Mouse (Mus musculus): Measurements from ENCODE around the gene Tspan32.
A peak's percentile ranks its signal among the peaks of the same experiment; 100 is the strongest.

The Tspan32 gene

GRCm38 (mm10) chr7:143008370-143008926, 3.6 kb downstream of the Tspan32 start:
- DNase-seq = no peak

- no peak for DNase-seq
These were observed 4.3 kb downstream of the Tspan32 start for GRCm38 (mm10) chr7:143008996-143009665.

GRCm38 (mm10) chr7:143009996-143010395, 5.2 kb downstream of the Tspan32 start:
- no peak for DNase-seq

GRCm38 (mm10) chr7:143011226-143011625, 6.4 kb downstream of the Tspan32 start:
- no peak for DNase-seq

GRCm38 (mm10) chr7:143012230-143012875, 7.5 kb downstream of the Tspan32 start:
- DNase-seq = no peak

- peak; percentile 60 for DNase-seq
These were observed 8.8 kb downstream of the Tspan32 start for GRCm38 (mm10) chr7:143013420-143014178.

GRCm38 (mm10) chr7:143014862-143015659, 10.2 kb downstream of the Tspan32 start:
- DNase-seq = no peak

- peak; percentile 23 for DNase-seq
These were observed 11.0 kb downstream of the Tspan32 start for GRCm38 (mm10) chr7:143015755-143016423.

GRCm38 (mm10) chr7:143016424-143017142, 11.7 kb downstream of the Tspan32 start:
- DNase-seq = no peak

- no peak for DNase-seq
These were observed 12.3 kb downstream of the Tspan32 start for GRCm38 (mm10) chr7:143017181-143017580.

GRCm38 (mm10) chr7:143020040-143020439, 15.2 kb downstream of the Tspan32 start:
- no peak for DNase-seq

- DNase-seq = no peak
These were observed 15.9 kb downstream of the Tspan32 start for GRCm38 (mm10) chr7:143020764-143021163.

- DNase-seq = no peak
These were observed 16.7 kb downstream of the Tspan32 start for GRCm38 (mm10) chr7:143021356-143022164.

GRCm38 (mm10) chr7:143023499-143023898, 18.7 kb downstream of the Tspan32 start:
- no peak for DNase-seq

- DNase-seq = no peak
These were observed 19.4 kb downstream of the Tspan32 start for GRCm38 (mm10) chr7:143024293-143024692.

- no peak for DNase-seq
These were observed 20.6 kb downstream of the Tspan32 start for GRCm38 (mm10) chr7:143025496-143025895.

GRCm38 (mm10) chr7:143027196-143027595, 22.4 kb downstream of the Tspan32 start:
- no peak for DNase-seq

GRCm38 (mm10) chr7:143031816-143032215, 27.0 kb downstream of the Tspan32 start:
- no peak for DNase-seq

- no peak for DNase-seq
These were observed 28.7 kb downstream of the Tspan32 start for GRCm38 (mm10) chr7:143033581-143033980.

- no peak for DNase-seq
These were observed 29.3 kb downstream of the Tspan32 start for GRCm38 (mm10) chr7:143034112-143034511.
